Mouse (Mus musculus) liver, adult 2 months (tissue): ENCODE data around the gene Spc24. TPM values are rescaled to one million over a fixed set of nuclear protein-coding genes. Genes with fewer than 3 reads are reported as not detected.

Experiments
- DNase-seq: peaks from one replicate; pipeline ENCODE4 v3.0.0-alpha.2; 2011; ENCODE audit warnings: low read depth, low spot score; ENCODE audit errors: extremely low read depth
- H3K27ac ChIP-seq: fragments of 200-500 bp; replicated peaks from 2 replicates; pipeline ENCODE4 v1.5.1; 2012; ENCODE audit warnings: low read depth, mild to moderate bottlenecking, control low read depth, inconsistent platforms, low read length; ENCODE audit not compliant: insufficient read depth
- H3K27me3 ChIP-seq: fragments of 200-500 bp; 2 replicates; pipeline ENCODE4 v1.6.1; 2012; ENCODE audit warnings: mild to moderate bottlenecking, moderate library complexity, low read length, inconsistent platforms; ENCODE audit not compliant: control insufficient read depth, insufficient read depth
- H3K36me3 ChIP-seq: fragments of 200-500 bp; 2 replicates; pipeline ENCODE4 v1.6.1; 2012; ENCODE audit warnings: low read length, inconsistent platforms; ENCODE audit not compliant: control insufficient read depth, insufficient read depth
- H3K4me1 ChIP-seq: fragments of 200-500 bp; 2 replicates; pipeline ENCODE4 v1.6.1; 2011; ENCODE audit warnings: low read length; ENCODE audit not compliant: control insufficient read depth, insufficient read depth
- H3K4me3 ChIP-seq: fragments of 200-500 bp; 2 replicates; pipeline ENCODE4 v1.5.1; 2011; ENCODE audit warnings: low read depth, mild to moderate bottlenecking, control low read depth, low read length, moderate library complexity; ENCODE audit not compliant: insufficient read depth
- H3K79me2 ChIP-seq: fragments of 200-500 bp; 2 replicates; pipeline ENCODE4 v1.6.1; 2012; ENCODE audit warnings: inconsistent platforms, mild to moderate bottlenecking, low read length, moderate library complexity; ENCODE audit not compliant: control insufficient read depth, insufficient read depth
- H3K9ac ChIP-seq: fragments of 200-500 bp; 2 replicates; pipeline ENCODE4 v1.6.1; 2012; ENCODE audit warnings: low read depth, mild to moderate bottlenecking, control low read depth, inconsistent platforms, low read length
- CTCF ChIP-seq: fragments of 200-500 bp; IDR thresholded peaks from 2 replicates; pipeline ENCODE4 v1.5.1; 2011; ENCODE audit warnings: low read depth, low read length, control low read depth
- POLR2A ChIP-seq: fragments of 200-500 bp; IDR thresholded peaks from 2 replicates; pipeline ENCODE4 v1.6.1; 2011; ENCODE audit warnings: low read length, control low read depth; ENCODE audit not compliant: insufficient read depth; ENCODE audit errors: extremely low read depth
- WGBS: fragments of 180-500 bp; shearing (Covaris S2); methylation state at CpG from one replicate; pipeline ENCODE4 v1.1.7; 2018; 5-methylcytosine and 5-hydroxymethylcytosine counted together
- polyA plus RNA-seq: library from polyadenylated mRNA; depleted of rRNA; stranded (reverse); fragments of >200 nt; gene quantifications from 2 replicates; pipeline ENCODE4 v1.2.3, GENCODE M21; 2012
- total RNA-seq: library from RNA; depleted of rRNA; stranded (reverse); fragments of >200 nt; gene quantifications from 2 replicates; pipeline ENCODE4 v1.2.3, GENCODE M21; 2014

Gene Spc24
- total and polyA plus RNA-seq, 2 experiments, result 11.6 to 15.3 TPM

DNA sequence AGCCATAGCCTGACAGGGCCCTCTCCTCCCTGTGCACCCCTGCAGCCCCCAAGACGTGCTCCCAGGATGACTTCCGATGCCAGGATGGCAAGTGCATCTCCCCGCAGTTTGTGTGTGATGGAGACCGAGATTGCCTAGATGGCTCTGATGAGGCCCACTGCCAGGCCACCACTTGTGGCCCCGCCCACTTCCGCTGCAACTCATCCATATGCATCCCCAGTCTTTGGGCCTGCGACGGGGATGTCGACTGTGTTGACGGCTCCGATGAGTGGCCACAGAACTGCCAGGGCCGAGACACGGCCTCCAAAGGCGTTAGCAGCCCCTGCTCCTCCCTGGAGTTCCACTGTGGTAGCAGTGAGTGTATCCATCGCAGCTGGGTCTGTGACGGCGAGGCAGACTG, 26.7 kb downstream of the Spc24 start:
- no peak for DNase-seq
- H3K4me3 ChIP-seq, result no peak overlapping the region
- no peak overlapping the region for H3K9ac ChIP-seq
- H3K27ac ChIP-seq, result no peak overlapping the region
- 98% methylated on average over 17 of the region's 17 CpGs for WGBS
- H3K36me3 ChIP-seq, result peaks cover 58% of the 10 kb centered on the region
- H3K27me3 ChIP-seq, result no peaks in the 10 kb centered on the region
- H3K4me1 ChIP-seq, result peaks cover 44% of the 10 kb centered on the region
- peaks cover 34% of the 10 kb centered on the region for H3K79me2 ChIP-seq
- TF ChIP-seq POLR2A (no peak), CTCF (no peak)

DNA sequence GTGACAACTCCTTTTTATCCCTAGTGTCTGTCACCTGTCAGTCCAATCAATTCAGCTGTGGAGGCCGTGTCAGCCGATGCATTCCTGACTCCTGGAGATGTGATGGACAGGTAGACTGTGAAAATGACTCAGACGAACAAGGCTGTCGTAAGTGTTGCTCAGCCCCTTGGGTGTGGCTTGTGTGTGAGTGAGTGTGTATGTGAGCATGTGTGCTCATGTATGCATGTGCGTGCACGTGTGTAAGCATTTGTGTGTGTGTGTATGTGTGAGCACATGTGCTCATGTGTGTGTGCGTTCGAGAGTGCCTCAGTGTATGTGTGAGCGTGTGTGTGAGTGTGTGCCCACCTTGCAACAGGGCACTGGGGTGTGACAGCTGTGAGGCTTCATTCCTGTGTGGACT, 27.8 kb downstream of the Spc24 start:
- TF ChIP-seq POLR2A, result no peak
- TF ChIP-seq CTCF, result no peak
- Histone ChIP-seq H3K79me2 (peaks cover 41% of the 10 kb centered on the region), H3K9ac (no peak overlapping the region), H3K27me3 (no peaks in the 10 kb centered on the region), H3K36me3 (peaks cover 47% of the 10 kb centered on the region), H3K4me1 (peaks cover 53% of the 10 kb centered on the region), H3K4me3 (no peak overlapping the region), H3K27ac (no peak overlapping the region)
- DNase-seq, result peak; percentile 4
- WGBS, result 94% methylated on average over 9 of the region's 9 CpGs

DNA sequence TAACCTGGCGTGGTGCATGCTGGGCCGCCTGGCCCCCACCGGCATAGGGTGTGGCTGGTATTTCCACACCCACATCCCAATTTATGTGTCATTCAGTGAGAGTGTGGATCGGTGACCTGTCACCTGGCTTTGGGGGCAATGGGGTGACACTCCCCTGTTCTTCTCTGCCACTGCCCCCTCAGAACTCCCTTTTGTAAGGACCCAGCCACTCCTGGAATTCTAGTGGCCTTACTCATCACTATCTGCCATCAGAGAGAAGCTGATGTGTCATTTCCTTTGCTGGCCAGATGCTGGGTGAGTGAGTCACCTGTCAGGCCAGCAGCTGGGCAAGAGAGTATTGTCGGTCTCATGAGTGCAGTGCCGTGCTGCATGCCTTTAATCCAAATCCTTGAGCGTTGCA, 30.8 kb downstream of the Spc24 start:
- Histone ChIP-seq H3K9ac (peak overlapping the region; percentile 35), H3K27ac (peak overlapping the region; percentile 89), H3K79me2 (peaks cover 50% of the 10 kb centered on the region), H3K36me3 (peaks cover 35% of the 10 kb centered on the region), H3K4me1 (peaks cover 35% of the 10 kb centered on the region), H3K4me3 (no peak overlapping the region), H3K27me3 (no peaks in the 10 kb centered on the region)
- WGBS, result 28% methylated on average over 7 of the region's 7 CpGs
- DNase-seq, result peak; percentile 39
- TF ChIP-seq POLR2A (no peak), CTCF (no peak)

DNA sequence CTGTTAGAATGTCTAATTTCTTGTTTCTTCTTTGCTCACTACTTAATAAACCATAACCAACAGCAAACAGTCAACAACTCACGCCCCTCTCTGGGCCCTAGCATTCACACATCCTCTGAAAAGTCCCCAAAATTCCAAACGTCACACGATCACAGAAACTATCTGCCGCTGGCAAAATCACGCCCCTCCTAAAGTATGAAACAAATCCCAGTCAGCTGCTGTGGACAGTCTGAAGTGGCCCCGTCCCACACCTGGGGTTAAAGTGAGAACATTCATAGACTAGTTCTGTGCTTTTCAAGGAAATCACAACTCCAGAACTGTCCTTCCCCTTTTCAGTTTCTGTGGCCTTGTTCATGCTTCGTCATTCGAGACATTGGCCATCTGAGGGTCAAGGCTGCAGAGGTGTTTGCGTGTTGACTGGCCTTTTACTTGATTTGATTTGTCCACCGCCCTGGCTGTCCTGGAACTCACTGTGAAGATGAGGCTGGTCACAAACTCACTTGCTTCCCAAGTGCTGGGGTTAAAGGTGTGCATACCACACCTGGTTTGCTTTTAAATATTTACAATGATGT, 31.8 kb downstream of the Spc24 start:
- H3K36me3 ChIP-seq, result peaks cover 26% of the 10 kb centered on the region
- peak overlapping the region; percentile 89 for H3K27ac ChIP-seq

DNA sequence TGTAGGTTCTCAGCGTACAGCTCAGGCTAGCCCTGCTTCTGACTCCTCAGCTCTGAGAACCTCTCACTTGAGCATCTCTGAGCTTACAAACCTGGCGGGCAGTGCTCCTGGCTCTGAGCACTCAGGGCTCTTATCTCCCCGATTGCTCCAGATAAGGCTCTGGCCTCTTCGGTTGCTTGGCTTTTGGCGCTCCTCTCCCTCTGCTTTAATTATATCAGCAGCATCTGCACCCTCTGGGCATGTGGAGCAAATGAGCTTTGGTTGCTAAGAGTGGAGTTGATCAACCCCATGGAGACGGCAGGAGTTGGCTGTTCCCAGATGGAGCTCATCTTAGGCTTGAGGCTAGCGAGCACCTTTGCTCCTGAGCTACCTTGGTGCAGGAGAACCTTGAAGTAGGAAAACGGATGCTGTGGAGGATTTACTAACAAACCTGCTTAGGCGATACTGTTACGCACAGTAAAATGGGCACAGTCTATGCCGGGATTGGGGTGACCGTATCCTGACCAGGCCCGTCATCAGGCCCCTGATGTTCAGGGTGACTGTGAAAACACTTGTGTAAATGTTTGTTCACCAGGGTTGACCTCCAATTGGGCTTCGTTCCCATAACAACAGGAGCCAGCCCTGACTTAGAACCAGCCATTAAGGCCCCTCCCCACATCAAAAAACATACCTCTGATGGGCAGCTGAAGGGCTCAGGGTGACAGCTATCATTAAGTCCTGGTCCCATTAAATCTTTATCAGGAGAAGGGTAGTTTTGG, 33.7 kb downstream of the Spc24 start:
- TF ChIP-seq CTCF, result no peak
- TF ChIP-seq POLR2A, result no peak
- DNase-seq, result peak; percentile 96
- H3K27me3 ChIP-seq, result no peaks in the 10 kb centered on the region
- peaks cover 11% of the 10 kb centered on the region for H3K36me3 ChIP-seq
- peak overlapping the region; percentile 93 for H3K9ac ChIP-seq
- H3K4me1 ChIP-seq, result peaks cover 32% of the 10 kb centered on the region
- H3K27ac ChIP-seq, result peak overlapping the region; percentile 89
- 26% methylated on average over 14 of the region's 14 CpGs for WGBS
- peak overlapping the region; percentile 40 for H3K4me3 ChIP-seq
- H3K79me2 ChIP-seq, result peaks cover 43% of the 10 kb centered on the region

More for the DNA sequence above, 31.8 kb downstream of the Spc24 start:
- H3K4me3 ChIP-seq, result no peak overlapping the region; the same call in 1 of the 2 replicates
- 36% methylated on average over 10 of the region's 10 CpGs for WGBS
- peak; percentile 81 for DNase-seq
- no peaks in the 10 kb centered on the region for H3K27me3 ChIP-seq
- peaks cover 30% of the 10 kb centered on the region for H3K4me1 ChIP-seq
- H3K9ac ChIP-seq, result peak overlapping the region; percentile 49
- peaks cover 51% of the 10 kb centered on the region for H3K79me2 ChIP-seq
- TF ChIP-seq POLR2A (no peak), CTCF (no peak)
